Mouse (Mus musculus): ENCODE measurements around the gene Mif. TPM values are rescaled to one million over a fixed set of nuclear protein-coding genes. Genes with fewer than 3 reads are reported as not detected.

Gene Mif
- 1.9 TPM for polyA plus RNA-seq (2014; fragmentation: Illumina TruSeq; extraction: RNeasy Lipid Tissue Mini Kit (QIAGEN cat#74804); ENCODE audit: low read depth, low replicate concordance)

DNA sequence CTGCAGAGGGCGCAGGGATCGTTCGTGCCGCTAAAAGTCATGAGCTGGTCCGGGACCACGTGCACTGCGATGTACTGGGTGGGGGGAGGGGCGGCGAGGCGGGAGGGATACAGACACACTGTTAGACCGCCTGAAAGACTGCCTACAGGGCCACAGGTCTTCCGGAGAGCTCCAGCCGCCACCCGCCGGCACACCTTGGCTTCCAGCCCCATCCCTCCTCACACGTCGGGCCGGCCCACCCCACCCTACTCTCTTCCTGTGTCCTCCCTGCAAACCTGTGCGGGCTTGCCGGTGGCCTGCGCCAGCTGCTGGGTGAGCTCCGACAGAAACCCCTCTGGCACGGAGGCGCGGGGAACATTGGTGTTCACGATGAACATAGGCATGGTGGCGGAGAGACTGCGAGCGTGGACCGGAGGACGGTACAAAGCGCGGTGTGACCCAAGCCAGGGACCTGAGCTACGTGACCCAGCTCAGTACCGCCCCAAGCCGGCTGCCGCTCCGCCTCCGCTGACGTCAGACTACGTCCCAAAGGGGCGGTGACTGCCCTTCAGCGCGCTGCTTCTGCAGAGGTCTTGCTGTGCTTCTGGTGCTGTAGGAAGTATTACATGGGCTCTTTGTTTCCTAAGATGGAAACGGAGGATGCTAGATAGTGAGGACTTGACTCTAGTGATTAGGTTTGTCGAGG is at the start of gene Mif:
Gene Mif (minus strand): TSS at position 455 of the 685 bp plus-strand sequence.

DNA sequence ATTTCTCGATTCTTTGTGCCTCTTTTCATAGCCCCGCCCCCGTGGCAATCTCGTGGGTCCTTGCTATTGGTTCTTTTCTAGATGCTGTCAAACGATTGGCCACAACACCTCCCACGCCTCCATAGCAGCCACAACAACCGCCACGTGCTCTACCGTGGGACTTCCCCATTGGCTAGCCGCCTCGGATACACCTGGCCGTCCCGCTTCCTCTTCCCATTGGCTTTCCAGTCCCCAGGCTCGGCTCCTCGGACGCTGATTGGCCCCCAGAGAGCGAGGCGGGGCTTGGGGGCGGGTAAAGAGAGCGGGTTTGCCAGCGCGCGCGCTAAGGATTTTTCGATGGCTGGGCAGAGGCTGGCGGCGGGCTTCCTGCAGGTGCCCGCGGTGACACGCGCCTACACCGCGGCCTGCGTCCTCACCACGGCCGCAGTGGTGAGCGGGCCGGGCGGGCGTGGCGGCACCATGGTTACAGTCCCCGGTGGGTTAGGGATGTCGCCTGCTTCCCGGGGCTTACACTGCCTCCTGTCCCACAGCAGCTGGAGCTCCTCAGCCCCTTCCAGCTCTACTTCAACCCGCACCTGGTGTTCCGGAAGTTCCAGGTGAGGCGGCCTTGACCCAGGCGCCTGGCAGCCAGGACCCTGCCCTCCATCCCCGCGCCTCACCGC is 33.2 kb upstream of the Mif start, which contains the start of gene Derl3:
Gene Derl3 (plus strand): TSS at position 325 of the 662 bp plus-strand sequence.

DNA sequence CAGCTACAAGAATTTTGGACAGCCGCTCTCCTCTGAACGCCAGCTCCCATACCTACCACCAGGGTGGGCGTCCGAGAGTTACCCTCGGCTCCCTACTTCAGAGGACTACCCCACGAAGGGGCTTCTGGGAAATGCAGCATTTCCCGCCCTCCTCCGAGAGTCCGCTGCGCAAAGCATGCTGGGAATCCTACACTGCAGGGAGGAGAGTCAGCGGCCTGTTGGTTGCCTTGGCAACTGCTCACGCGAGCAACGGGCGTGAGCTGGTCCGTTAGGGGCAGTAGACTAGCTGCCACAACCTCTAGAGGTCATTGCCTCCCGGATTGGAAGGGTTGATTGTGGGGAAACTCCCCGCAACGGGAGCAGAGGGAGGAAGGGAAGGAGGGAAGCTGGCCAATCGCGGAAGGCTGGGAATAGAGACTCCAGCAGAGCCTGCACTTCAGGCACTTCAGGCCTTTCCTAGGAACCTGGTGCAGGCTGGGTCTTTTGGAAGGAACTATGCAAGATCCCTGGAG is 22.7 kb downstream of the Mif start, which contains the start of gene Gstt2:
Gene Gstt2 (minus strand): TSS at position 177 of the 512 bp plus-strand sequence.

DNA sequence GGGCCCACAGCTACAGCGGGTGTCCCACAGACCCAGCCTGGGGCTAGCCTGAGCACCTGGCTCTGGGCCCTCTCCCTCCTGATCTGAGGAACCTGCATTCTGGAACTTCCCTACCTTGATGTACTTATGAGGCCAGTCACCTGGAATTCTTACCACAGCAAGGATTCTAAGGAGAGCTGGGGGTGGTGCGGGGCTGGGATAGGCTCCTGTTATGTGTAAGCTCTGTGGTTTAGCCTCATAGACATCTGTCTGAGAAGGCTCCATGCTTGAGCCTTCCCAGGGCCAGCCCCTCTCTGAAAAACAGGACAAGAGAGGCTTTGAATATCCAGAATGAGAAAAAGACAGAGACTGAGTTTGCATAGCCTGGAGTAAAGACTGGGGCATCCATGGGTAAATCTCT is 37.6 kb downstream of the Mif start, which contains the start of gene Gstt4:
Gene Gstt4 (minus strand): TSS at position 101 of the 400 bp plus-strand sequence.

Other genes with a start within 250 kb of the Mif start
- gene Susd2, start 216.2 kb downstream of the Mif start, polyA plus RNA-seq (2014; fragmentation: Illumina TruSeq; extraction: RNeasy Lipid Tissue Mini Kit (QIAGEN cat#74804); ENCODE audit: low read depth, low replicate concordance): 16.4 TPM
- gene Cabin1, start 95.9 kb downstream of the Mif start, polyA plus RNA-seq (2014; fragmentation: Illumina TruSeq; extraction: RNeasy Lipid Tissue Mini Kit (QIAGEN cat#74804); ENCODE audit: low read depth, low replicate concordance): 5.2 TPM
- 13.3 TPM for gene Ddt, start 86.8 kb downstream of the Mif start, polyA plus RNA-seq (2014; fragmentation: Illumina TruSeq; extraction: RNeasy Lipid Tissue Mini Kit (QIAGEN cat#74804); ENCODE audit: low read depth, low replicate concordance)
- not detected for gene Gm20441, start 79.3 kb downstream of the Mif start, polyA plus RNA-seq (2014; fragmentation: Illumina TruSeq; extraction: RNeasy Lipid Tissue Mini Kit (QIAGEN cat#74804); ENCODE audit: low read depth, low replicate concordance)
- gene Gstt3, start 78.8 kb downstream of the Mif start, polyA plus RNA-seq (2014; fragmentation: Illumina TruSeq; extraction: RNeasy Lipid Tissue Mini Kit (QIAGEN cat#74804); ENCODE audit: low read depth, low replicate concordance): 38.1 TPM
- gene Gstt1, start 61.7 kb downstream of the Mif start, polyA plus RNA-seq (2014; fragmentation: Illumina TruSeq; extraction: RNeasy Lipid Tissue Mini Kit (QIAGEN cat#74804); ENCODE audit: low read depth, low replicate concordance): 18.6 TPM
- gene Gstt4, start 37.7 kb downstream of the Mif start, polyA plus RNA-seq (2014; fragmentation: Illumina TruSeq; extraction: RNeasy Lipid Tissue Mini Kit (QIAGEN cat#74804); ENCODE audit: low read depth, low replicate concordance): not detected
- gene Gstt2, start 22.8 kb downstream of the Mif start, polyA plus RNA-seq (2014; fragmentation: Illumina TruSeq; extraction: RNeasy Lipid Tissue Mini Kit (QIAGEN cat#74804); ENCODE audit: low read depth, low replicate concordance): 16.4 TPM
- gene Derl3, start 33.2 kb upstream of the Mif start, polyA plus RNA-seq (2014; fragmentation: Illumina TruSeq; extraction: RNeasy Lipid Tissue Mini Kit (QIAGEN cat#74804); ENCODE audit: low read depth, low replicate concordance): not detected
- 10.3 TPM for gene Smarcb1, start 61.4 kb upstream of the Mif start, polyA plus RNA-seq (2014; fragmentation: Illumina TruSeq; extraction: RNeasy Lipid Tissue Mini Kit (QIAGEN cat#74804); ENCODE audit: low read depth, low replicate concordance)
- 55.2 TPM for gene Chchd10, start 72.9 kb upstream of the Mif start, polyA plus RNA-seq (2014; fragmentation: Illumina TruSeq; extraction: RNeasy Lipid Tissue Mini Kit (QIAGEN cat#74804); ENCODE audit: low read depth, low replicate concordance)
- gene Mmp11, start 76.3 kb upstream of the Mif start, polyA plus RNA-seq (2014; fragmentation: Illumina TruSeq; extraction: RNeasy Lipid Tissue Mini Kit (QIAGEN cat#74804); ENCODE audit: low read depth, low replicate concordance): 1.3 TPM
- gene Gm867, start 80.4 kb upstream of the Mif start, polyA plus RNA-seq (2014; fragmentation: Illumina TruSeq; extraction: RNeasy Lipid Tissue Mini Kit (QIAGEN cat#74804); ENCODE audit: low read depth, low replicate concordance): 0.36 TPM
- not detected for gene Vpreb3, start 82.8 kb upstream of the Mif start, polyA plus RNA-seq (2014; fragmentation: Illumina TruSeq; extraction: RNeasy Lipid Tissue Mini Kit (QIAGEN cat#74804); ENCODE audit: low read depth, low replicate concordance)
- gene Gm5134, start 94.3 kb upstream of the Mif start, polyA plus RNA-seq (2014; fragmentation: Illumina TruSeq; extraction: RNeasy Lipid Tissue Mini Kit (QIAGEN cat#74804); ENCODE audit: low read depth, low replicate concordance): not detected
- 5.3 TPM for gene Zfp280b, start 172.4 kb upstream of the Mif start, polyA plus RNA-seq (2014; fragmentation: Illumina TruSeq; extraction: RNeasy Lipid Tissue Mini Kit (QIAGEN cat#74804); ENCODE audit: low read depth, low replicate concordance)